Mouse (Mus musculus): ENCODE measurements around the gene Aqp9.

The Aqp9 gene

DNA sequence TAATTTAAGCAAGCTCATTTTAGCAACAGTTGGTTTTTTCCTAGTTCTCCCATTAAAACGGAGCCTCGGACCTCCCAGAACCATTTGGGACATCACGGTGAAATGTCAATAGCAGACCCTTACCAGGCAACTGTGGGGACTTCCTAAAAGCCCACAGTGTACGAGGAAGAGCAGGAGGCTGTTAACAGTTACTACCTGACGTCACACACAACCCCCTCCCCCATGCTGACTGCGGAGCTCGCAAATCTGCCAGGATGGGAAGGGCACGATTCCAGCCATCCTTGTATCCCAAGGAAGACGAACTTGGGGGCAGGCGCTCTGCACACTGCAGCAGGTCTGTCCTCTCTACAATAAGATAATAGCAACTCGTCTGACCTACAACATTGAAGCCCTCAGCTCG lies at the start of gene Aqp9:
TSS of gene Aqp9 (minus strand) at position 172 of the 400 bp plus-strand sequence.
- in situ Hi-C loops (cut with MboI, MseI), result loop anchor here in 1 of 2 experiments (5.0 kb wide), 1 partner anchor 49 kb away; the partner anchor contains the start of gene Aldh1a2

- in situ Hi-C loops (cut with MboI, MseI), result loop anchor here (5.0 kb wide), 2 partner anchors 50 to 80 kb away; partner anchors contain the start of gene Aqp9 (in 1 of the 2)
These were observed 49.3 kb upstream of the Aqp9 start for GRCm38 (mm10) chr9:71217793-71218095.

DNA sequence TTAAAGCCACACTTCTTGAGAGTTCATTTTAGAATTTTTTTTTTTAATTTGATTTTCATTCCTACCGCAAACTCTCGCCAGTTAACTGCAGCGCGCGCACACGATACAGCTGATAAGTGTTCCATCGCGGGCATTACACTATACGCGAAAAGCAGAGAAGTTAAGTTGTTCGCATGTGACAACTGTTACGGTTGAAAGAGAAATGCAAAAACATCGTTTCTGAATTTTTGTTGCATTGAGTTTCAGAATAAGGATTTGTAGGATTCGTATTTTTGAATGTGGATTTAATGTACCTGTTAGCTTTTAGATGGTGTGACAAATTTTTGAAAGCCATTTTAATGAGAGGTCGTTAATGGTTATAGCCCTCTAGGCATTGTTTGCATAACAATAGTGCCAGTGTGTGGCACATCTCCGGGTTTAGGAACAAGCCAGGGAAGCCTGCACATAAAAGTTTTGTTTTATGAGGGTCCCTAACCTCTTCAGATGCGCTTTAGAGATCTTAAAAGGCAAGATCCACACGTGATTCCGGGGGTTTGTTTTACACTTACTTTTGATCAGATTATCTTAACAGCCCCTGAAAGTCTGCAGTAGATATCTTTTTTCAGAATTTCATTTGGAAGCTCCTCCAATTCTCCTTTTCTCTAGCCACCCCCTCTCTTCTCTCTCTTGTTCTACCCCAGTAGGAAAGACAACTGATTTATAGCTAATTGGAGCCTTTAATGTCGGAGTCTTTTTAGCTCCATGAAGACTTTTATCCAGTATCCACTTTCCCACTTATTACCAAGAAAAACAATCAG lies 48.7 kb upstream of the Aqp9 start:
- in situ Hi-C loops (cut with MboI, MseI), result loop anchor here (5.0 kb wide), 2 partner anchors 50 to 80 kb away; partner anchors contain the start of gene Aqp9 (in 1 of the 2)

DNA sequence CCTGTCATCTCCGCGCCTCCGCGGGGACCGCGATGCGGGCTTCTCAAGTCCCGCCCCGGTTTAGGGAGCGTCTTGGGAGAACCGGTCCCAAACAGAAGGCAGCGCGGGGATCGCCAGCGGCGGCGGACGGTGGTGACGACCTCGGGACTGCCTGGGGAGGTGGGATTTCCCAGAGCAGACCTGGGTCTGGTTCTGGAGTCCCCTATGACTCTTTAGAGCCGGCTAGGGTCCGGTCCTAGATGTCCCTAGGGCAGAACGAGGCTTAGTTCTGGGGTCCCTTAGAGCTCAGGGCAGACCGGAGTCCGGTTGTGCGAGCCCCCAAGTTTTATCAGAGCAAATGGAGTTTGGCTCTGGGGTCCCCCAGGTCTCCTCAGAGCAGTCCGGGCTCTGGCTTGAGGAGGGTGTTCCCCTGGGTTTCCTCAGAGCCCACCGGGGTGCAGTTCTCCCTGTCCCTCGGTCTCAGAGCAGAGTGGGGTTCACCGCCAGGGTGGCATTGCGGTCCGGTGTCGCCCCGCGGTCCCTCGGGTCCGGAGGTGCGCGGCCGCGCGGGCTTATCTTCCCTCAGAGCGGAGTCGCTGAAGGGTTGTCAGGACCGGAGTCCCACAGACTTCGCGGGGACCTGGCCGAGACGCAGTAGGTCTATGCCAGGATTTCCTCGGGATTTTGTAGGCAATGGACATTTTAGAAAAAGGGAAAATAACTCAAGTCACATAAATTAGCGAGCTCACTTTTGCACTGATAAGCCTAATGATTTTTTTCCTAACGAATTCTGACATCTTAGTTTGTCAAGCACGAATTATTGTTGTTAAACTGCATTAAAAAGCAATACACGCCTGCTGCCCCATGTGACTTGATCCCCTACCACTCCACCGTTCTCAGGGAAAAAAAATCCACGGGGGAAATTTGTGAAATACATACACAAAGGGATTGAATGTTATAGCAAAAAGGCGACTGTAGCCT lies 47.8 kb upstream of the Aqp9 start:
- in situ Hi-C loops (cut with MboI, MseI), result loop anchor here (5.0 kb wide), 2 partner anchors 49 to 81 kb away; partner anchors contain the start of gene Aqp9 (in 1 of the 2)

- in situ Hi-C loops (cut with MboI, MseI), result loop anchor here (5.0 kb wide), 2 partner anchors 48 to 82 kb away; partner anchors contain the start of gene Aqp9 (in 1 of the 2)
These were observed 47.0 kb upstream of the Aqp9 start, which contains the start of gene Aldh1a2 for GRCm38 (mm10) chr9:71215248-71216035. Aldh1a2 (plus strand) TSS chr9:71215789.

GRCm38 (mm10) chr9:71213636-71214035 lies 45.2 kb upstream of the Aqp9 start:
- in situ Hi-C loops (cut with MboI, MseI), result no loop called here

- in situ Hi-C loops (cut with MboI, MseI), result no loop called here
These were observed 42.4 kb upstream of the Aqp9 start for GRCm38 (mm10) chr9:71210870-71211269.

- in situ Hi-C loops (cut with MboI, MseI), result no loop called here
These were observed 40.8 kb upstream of the Aqp9 start for GRCm38 (mm10) chr9:71209299-71209698.

DNA sequence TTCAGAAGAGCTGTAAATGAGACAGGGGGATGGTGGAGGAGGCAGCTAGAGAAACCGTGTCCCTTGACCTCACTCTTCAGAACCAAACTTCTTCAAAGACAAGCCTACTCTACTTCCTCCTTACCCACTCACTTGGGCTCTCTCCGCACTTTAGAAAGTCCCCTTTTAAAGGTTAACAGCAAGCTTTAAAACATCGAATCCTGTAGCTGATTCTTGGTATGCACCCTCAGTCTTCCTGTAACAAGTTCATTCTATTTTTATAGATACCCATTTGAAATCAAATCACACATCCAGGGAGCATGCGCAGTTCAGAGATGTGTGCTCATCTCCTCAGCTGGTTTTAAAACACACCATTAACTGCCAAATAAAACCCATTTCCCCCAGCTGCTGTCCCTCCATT lies 33.8 kb upstream of the Aqp9 start:
- in situ Hi-C loops (cut with MboI, MseI), result no loop called here

DNA sequence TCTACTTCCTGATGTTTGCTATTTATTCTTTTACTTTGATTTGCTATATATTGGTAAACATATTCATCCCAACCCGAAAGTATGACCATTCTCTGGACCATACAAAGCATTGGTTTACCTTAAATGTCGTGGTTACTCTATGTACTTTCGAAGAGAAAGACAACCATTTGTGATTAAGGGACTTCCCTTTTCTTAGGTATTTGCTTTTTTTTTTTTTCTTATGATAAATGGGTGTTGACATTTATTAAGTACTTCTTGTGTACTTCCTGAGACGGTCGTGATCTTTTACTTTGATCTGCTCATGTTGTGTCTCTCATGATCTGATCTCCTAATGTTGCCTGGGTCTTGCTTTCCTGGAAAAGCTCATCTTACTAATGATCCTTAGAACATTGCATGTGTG lies 30.3 kb upstream of the Aqp9 start:
- in situ Hi-C loops (cut with MboI, MseI), result no loop called here

DNA sequence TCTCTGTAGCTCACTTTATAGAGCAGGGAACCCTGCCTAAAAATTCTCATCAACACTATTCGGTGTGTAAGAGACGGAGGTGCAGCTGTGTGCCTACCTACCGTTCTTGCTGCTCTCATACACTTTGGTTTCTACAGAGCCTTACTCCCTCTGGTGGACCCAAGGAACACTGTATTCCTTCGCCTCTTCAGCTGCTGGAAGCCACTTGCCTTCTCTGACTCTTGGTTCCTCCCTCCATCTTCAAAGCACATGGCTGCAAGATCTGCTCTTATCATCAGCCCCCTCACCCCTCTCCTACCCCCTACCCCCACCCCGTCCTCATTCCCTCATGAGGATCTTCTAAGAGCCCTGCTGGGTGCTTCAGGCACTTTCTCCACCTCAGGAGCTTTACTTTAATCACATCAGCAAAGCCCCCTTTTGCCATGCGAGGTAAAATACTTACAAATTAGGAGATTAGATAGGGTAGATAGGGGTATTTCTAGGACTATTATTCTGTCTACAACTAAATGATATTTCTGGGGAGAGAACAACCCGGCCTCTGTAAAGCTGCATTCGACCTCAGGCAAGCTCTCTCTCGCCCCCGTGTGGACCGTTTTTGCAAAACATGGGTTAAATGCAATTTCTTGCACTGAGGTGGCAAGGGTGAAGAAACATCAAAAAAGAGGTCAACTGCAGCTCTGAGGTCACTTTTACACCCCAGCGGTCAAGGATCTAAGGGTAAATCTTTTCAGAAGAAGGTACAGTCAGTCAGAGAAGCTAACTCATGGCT lies 20.3 kb upstream of the Aqp9 start:
- in situ Hi-C loops (cut with MboI, MseI), result loop anchor here (5.0 kb wide), 2 partner anchors 47 to 62 kb away; no protein-coding TSS in a partner anchor

GRCm38 (mm10) chr9:71187396-71187795 lies 18.9 kb upstream of the Aqp9 start:
- in situ Hi-C loops (cut with MboI, MseI), result loop anchor here (5.0 kb wide), 2 partner anchors 45 to 60 kb away; no protein-coding TSS in a partner anchor

DNA sequence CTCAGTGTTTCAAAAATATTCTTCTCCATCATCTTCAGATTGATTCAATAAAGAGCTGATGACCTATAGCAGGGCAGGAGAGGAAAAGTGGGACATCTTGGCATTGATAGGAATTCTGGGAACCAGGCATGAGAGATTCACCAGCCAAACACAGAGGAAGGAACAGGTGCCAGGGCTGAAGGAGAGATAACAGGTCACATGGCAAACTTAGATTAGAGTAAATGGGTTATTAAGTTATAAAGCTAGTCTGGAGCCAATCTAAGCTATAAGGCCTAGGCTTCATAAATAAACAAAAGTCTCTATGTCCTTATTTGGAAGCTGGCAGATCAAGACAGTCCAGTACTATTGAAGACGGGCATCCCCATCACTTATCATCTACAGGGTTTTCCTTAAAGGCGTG lies 17.3 kb upstream of the Aqp9 start:
- in situ Hi-C loops (cut with MboI, MseI), result loop anchor here (5.0 kb wide), 2 partner anchors 44 to 59 kb away; no protein-coding TSS in a partner anchor

GRCm38 (mm10) chr9:71185285-71185684 lies 16.8 kb upstream of the Aqp9 start:
- in situ Hi-C loops (cut with MboI, MseI), result loop anchor here (5.0 kb wide), 2 partner anchors 43 to 58 kb away; no protein-coding TSS in a partner anchor

GRCm38 (mm10) chr9:71179964-71180700 lies 11.7 kb upstream of the Aqp9 start:
- in situ Hi-C loops (cut with MboI, MseI), result no loop called here

DNA sequence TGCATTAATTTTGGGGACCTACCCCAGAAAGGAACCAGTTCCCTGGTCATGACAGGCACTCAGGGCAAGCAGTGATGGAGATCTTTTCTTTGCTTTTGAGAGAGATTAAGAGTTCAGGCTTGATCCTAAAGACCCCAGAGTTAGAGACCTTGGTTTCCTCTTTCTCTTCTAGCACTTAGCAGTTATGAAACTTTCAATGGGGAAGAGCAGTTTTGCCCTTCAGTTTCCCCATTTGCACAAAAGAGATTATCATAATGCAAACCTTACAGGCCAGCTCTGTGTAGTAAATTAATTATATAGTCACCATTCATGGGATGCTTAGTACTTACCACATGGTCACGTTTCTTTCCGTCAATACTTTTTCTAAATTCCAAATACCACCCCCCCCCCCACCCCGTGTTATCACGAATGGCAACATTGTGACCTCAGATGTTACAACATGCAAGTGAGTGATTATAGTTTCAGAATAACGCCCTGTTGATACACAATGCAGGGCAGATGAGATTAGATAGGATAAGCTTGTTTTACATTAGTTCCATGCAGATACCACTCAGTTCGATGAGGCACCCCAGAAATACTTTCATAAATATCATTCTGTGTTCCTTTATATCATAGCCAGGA lies 10.9 kb upstream of the Aqp9 start:
- in situ Hi-C loops (cut with MboI, MseI), result no loop called here

DNA sequence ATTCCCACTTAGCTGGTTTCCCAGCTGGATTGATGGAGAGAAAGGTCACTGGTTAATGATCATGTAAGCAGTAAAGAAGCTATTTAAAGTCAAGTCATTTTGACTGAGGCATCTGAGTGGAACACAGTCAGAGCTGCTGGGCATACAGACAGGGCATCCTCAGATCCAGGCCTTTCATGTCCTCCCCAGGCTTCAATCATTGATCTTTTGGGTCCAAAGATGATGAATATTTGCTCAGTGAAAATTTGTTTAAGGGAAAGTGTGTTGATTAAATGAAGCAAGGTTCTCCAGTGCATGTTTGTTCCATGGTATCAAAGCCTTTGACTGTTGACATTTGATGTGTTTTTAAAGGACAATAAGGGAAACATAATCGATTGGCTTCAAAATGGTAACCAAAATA lies 7.2 kb upstream of the Aqp9 start:
- in situ Hi-C loops (cut with MboI, MseI), result no loop called here

DNA sequence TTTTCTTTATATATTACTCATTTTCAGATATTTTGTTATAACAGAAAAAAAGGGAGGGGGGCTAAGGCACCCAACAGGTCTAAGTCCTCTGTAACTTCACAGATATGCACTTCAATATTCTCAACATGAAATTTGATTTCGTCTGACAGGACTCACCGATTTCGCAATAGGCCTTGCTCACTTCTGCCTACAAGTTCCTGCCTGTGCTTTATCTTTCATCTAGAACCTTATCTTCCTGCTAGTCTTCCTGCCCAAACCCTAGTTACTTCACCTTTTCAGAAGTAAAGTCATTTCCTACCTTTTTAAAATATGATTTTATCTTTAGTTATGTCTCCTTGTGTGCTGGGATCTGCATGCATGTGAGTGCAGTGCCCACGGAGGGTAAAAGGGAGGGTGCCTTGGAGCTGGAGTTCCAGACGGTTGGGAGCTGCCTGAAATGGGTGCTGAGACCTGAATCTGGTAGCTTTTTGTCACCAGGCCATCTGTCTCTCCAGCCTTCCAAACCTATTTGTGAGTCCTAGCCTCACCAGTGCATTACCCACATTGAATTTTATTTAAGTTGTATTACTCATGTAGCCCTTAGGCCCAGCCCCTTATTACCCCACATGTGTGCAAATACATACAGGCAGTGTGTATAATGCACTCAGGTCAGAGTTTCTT lies 6.0 kb upstream of the Aqp9 start:
- in situ Hi-C loops (cut with MboI, MseI), result no loop called here
